Mouse (Mus musculus) intestine, embryonic 14.5 days (tissue): ENCODE data around the gene Vmn1r13. TPM values are rescaled to one million over a fixed set of nuclear protein-coding genes. Genes with fewer than 3 reads are reported as not detected.
"Not testable (repeated sequence)": the region's sequence is repeated elsewhere in the genome, so short reads cannot be mapped to it uniquely, and the experiment has no call there.

Experiments used
- ATAC-seq: fragments of 200-750 bp; cut with Nextera tagmentation; replicated peaks from 2 replicates; pipeline ENCODE4 v1.8.0; 2017; ENCODE audit warnings: low read depth, moderate number of reproducible peaks, moderate TSS enrichment, moderate library complexity; ENCODE audit not compliant: low FRiP score, low TSS enrichment
- DNase-seq: peaks from one replicate; pipeline ENCODE4 v3.0.0-alpha.2; 2018; ENCODE audit warnings: low spot score
- H3K27ac ChIP-seq: fragments of 300-500 bp; sonication (generic); 2 replicates; pipeline ENCODE4 v1.5.1; 2014; ENCODE audit warnings: low read depth, mild to moderate bottlenecking, control low read depth
- H3K27me3 ChIP-seq: fragments of 300-500 bp; sonication (generic); replicated peaks from 2 replicates; pipeline ENCODE4 v1.6.1; 2014; ENCODE audit warnings: low read length, control low read depth; ENCODE audit not compliant: control insufficient read depth, insufficient read depth
- H3K36me3 ChIP-seq: fragments of 300-500 bp; sonication (generic); 2 replicates; pipeline ENCODE4 v1.6.1; 2014; ENCODE audit warnings: low read length, control low read depth; ENCODE audit not compliant: control insufficient read depth, insufficient read depth
- H3K4me1 ChIP-seq: fragments of 300-500 bp; sonication (generic); replicated peaks from 2 replicates; pipeline ENCODE4 v1.6.1; 2014; ENCODE audit warnings: low read length, control low read depth, mixed read lengths; ENCODE audit not compliant: control insufficient read depth, insufficient read depth
- H3K4me2 ChIP-seq: fragments of 300-500 bp; sonication (generic); 2 replicates; pipeline ENCODE4 v1.6.1; 2014; ENCODE audit warnings: low read length
- H3K4me3 ChIP-seq: fragments of 300-500 bp; sonication (generic); 2 replicates; pipeline ENCODE4 v1.5.1; 2014; ENCODE audit warnings: low read depth, low read length, control low read depth, mixed read lengths
- H3K9ac ChIP-seq: fragments of 300-500 bp; sonication (generic); 2 replicates; pipeline ENCODE4 v1.6.1; 2014; ENCODE audit warnings: mild to moderate bottlenecking, low read length
- H3K9me3 ChIP-seq: fragments of 300-500 bp; sonication (generic); 2 replicates; pipeline ENCODE4 v1.6.1; 2016; ENCODE audit warnings: low read length, control low read depth; ENCODE audit not compliant: control insufficient read depth
- WGBS: fragments of 180-500 bp; shearing (Covaris S2); extraction: QIAGEN DNeasy Blood & Tissue Kit; methylation state at CpG from one replicate; pipeline ENCODE4 v1.1.7; 2014; 5-methylcytosine and 5-hydroxymethylcytosine counted together
- polyA plus RNA-seq: library from polyadenylated mRNA; unstranded; fragments of >200 nt; fragmentation: Nextera tagmentation; extraction: Ambion mirVana; gene quantifications from 2 replicates; pipeline ENCODE4 v1.2.1, GENCODE M21; 2014

Gene Vmn1r13
- not detected in 2 replicates for polyA plus RNA-seq

- ATAC-seq, H3K36me3 ChIP-seq, H3K27me3 ChIP-seq, H3K4me2 ChIP-seq, H3K9ac ChIP-seq, H3K27ac ChIP-seq, DNase-seq, H3K4me3 ChIP-seq, H3K9me3 ChIP-seq, H3K4me1 ChIP-seq: not testable (repeated sequence)
- WGBS, result 93% methylated on average over 1 of the region's 1 CpGs
These were observed at the start of gene Vmn1r13 for GRCm38 (mm10) chr6:57202990-57203389. TSS of gene Vmn1r13 (plus strand) at chr6:57203290.

- Histone ChIP-seq H3K9me3 (no peaks in the 10 kb centered on the region), H3K4me2 (no peak within 1 kb of the TSS), H3K27me3 (no peaks in the 10 kb centered on the region), H3K4me3 (no peak within 1 kb of the TSS), H3K36me3 (no peaks in the 10 kb centered on the region), H3K9ac (no peak within 1 kb of the TSS), H3K4me1 (no peaks in the 10 kb centered on the region), H3K27ac (no peak within 1 kb of the TSS)
- no peak for DNase-seq
- 87% methylated on average over 2 of the region's 2 CpGs for WGBS
- ATAC-seq, result no peak
These were observed 46.5 kb upstream of the Vmn1r13 start, which contains the start of gene Vmn1r12 for GRCm38 (mm10) chr6:57156619-57157018. TSS of gene Vmn1r12 (plus strand) at chr6:57156919.

- not testable (repeated sequence) for H3K4me1 ChIP-seq, H3K9me3 ChIP-seq, ATAC-seq, H3K9ac ChIP-seq, H3K27me3 ChIP-seq, H3K4me3 ChIP-seq, H3K36me3 ChIP-seq, DNase-seq, H3K27ac ChIP-seq, H3K4me2 ChIP-seq
- 60% methylated on average over 3 of the region's 3 CpGs for WGBS
These were observed 13.1 kb upstream of the Vmn1r13 start for GRCm38 (mm10) chr6:57190016-57190415.

- DNase-seq (no peak), ATAC-seq (no peak)
- Histone ChIP-seq H3K36me3 (no peaks in the 10 kb centered on the region), H3K27me3 (no peaks in the 10 kb centered on the region), H3K27ac (no peak within 1 kb of the TSS), H3K9me3 (no peaks in the 10 kb centered on the region), H3K4me3 (no peak within 1 kb of the TSS), H3K4me1 (no peaks in the 10 kb centered on the region), H3K4me2 (no peak within 1 kb of the TSS), H3K9ac (no peak within 1 kb of the TSS)
- 88% methylated on average over 3 of the region's 3 CpGs for WGBS
These were observed 28.3 kb downstream of the Vmn1r13 start, which contains the start of gene Vmn1r14 for GRCm38 (mm10) chr6:57231386-57231785. TSS of gene Vmn1r14 (plus strand) at chr6:57231686.

GRCm38 (mm10) chr6:57257652-57258051, 54.6 kb downstream of the Vmn1r13 start, which contains the start of gene Vmn1r15:
TSS of gene Vmn1r15 (plus strand) at chr6:57257952.
- no peak for ATAC-seq

GRCm38 (mm10) chr6:57260990-57261389, 57.9 kb downstream of the Vmn1r13 start:
- Histone ChIP-seq H3K9ac (no peak overlapping the region), H3K27me3 (no peaks in the 10 kb centered on the region), H3K27ac (no peak overlapping the region), H3K9me3 (no peaks in the 10 kb centered on the region), H3K36me3 (no peaks in the 10 kb centered on the region), H3K4me3 (no peak overlapping the region), H3K4me1 (no peaks in the 10 kb centered on the region), H3K4me2 (no peak overlapping the region)
- ATAC-seq (no peak), DNase-seq (no peak)
- 78% methylated on average over 2 of the region's 2 CpGs for WGBS

More at GRCm38 (mm10) chr6:57257652-57258051, 54.6 kb downstream of the Vmn1r13 start, which contains the start of gene Vmn1r15:
- no peak within 1 kb of the TSS for H3K27ac ChIP-seq
- no peaks in the 10 kb centered on the region for H3K9me3 ChIP-seq
- H3K36me3 ChIP-seq, result no peaks in the 10 kb centered on the region
- H3K4me3 ChIP-seq, result no peak within 1 kb of the TSS
- 77% methylated on average over 1 of the region's 1 CpGs for WGBS
- no peak within 1 kb of the TSS for H3K9ac ChIP-seq
- no peaks in the 10 kb centered on the region for H3K4me1 ChIP-seq
- H3K27me3 ChIP-seq, result no peaks in the 10 kb centered on the region
- DNase-seq, result no peak
- H3K4me2 ChIP-seq, result no peak within 1 kb of the TSS

Other genes with a start within 250 kb of the Vmn1r13 start
- not detected in 2 replicates for gene Vmn1r5, start 233.0 kb upstream of the Vmn1r13 start, polyA plus RNA-seq
- not detected in 2 replicates for gene Vmn1r6, start 206.0 kb upstream of the Vmn1r13 start, polyA plus RNA-seq
- gene Vmn1r7, start 178.0 kb upstream of the Vmn1r13 start, polyA plus RNA-seq, result not detected in 2 replicates
- gene Vmn1r8, start 171.0 kb upstream of the Vmn1r13 start, polyA plus RNA-seq, result not detected in 2 replicates
- gene Vmn1r9, start 136.5 kb upstream of the Vmn1r13 start, polyA plus RNA-seq, result not detected in 2 replicates
- gene Vmn1r10, start 93.8 kb upstream of the Vmn1r13 start, polyA plus RNA-seq, result not detected in 2 replicates
- not detected in 2 replicates for gene Vmn1r11, start 69.8 kb upstream of the Vmn1r13 start, polyA plus RNA-seq
- not detected in 2 replicates for gene Vmn1r12, start 46.4 kb upstream of the Vmn1r13 start, polyA plus RNA-seq
- gene Vmn1r14, start 28.4 kb downstream of the Vmn1r13 start, polyA plus RNA-seq, result not detected in 2 replicates
- not detected in 2 replicates for gene Vmn1r15, start 54.7 kb downstream of the Vmn1r13 start, polyA plus RNA-seq
- gene Vmn1r16, start 126.2 kb downstream of the Vmn1r13 start, polyA plus RNA-seq, result not detected in 2 replicates
- not detected in 2 replicates for gene Vmn1r17, start 160.4 kb downstream of the Vmn1r13 start, polyA plus RNA-seq
- gene Vmn1r18, start 192.5 kb downstream of the Vmn1r13 start, polyA plus RNA-seq, result not detected in 2 replicates
- gene Vmn1r19, start 200.5 kb downstream of the Vmn1r13 start, polyA plus RNA-seq, result not detected in 2 replicates
- gene Vmn1r20, start 225.6 kb downstream of the Vmn1r13 start, polyA plus RNA-seq, result 0.04 TPM in 1 of 2 replicates, not detected in the other